Mouse (Mus musculus) gastrocnemius, adult 18-20 months (tissue): ENCODE measurements around the gene Nlrx1. TPM values are rescaled to one million over a fixed set of nuclear protein-coding genes. Genes with fewer than 3 reads are reported as not detected.

Experiments used
- DNase-seq: peaks from one replicate; pipeline ENCODE4 v3.0.0; 2021; ENCODE audit warnings: low spot score
- total RNA-seq, 2 experiments: library from RNA; stranded (reverse); gene quantifications; 2 replicates each; pipeline ENCODE4 v1.2.3; 2021

Nlrx1 gene
- total RNA-seq, 2 experiments from 2014 or later = 21.7 to 21.8 TPM

DNA sequence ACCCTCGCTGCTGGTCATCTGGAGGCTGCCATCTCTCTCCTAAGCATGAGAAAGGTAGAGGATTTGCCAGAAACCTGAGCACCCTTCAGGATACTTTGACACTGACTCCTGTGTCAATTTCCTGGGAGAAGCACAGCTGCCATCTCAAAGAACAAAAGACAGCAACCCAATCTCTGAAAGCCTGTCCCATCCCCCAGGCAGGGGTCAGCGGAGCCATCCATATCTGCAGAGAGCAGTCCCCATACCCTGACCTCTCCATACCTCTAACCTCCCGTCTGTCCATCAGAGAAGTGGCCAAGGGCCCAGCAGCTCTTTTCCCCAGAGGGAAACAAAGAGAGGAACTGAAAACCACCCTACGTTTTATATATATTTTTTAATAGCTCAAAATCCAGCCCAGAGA is 31.8 kb downstream of the Nlrx1 start:
- DNase-seq = no peak

DNA sequence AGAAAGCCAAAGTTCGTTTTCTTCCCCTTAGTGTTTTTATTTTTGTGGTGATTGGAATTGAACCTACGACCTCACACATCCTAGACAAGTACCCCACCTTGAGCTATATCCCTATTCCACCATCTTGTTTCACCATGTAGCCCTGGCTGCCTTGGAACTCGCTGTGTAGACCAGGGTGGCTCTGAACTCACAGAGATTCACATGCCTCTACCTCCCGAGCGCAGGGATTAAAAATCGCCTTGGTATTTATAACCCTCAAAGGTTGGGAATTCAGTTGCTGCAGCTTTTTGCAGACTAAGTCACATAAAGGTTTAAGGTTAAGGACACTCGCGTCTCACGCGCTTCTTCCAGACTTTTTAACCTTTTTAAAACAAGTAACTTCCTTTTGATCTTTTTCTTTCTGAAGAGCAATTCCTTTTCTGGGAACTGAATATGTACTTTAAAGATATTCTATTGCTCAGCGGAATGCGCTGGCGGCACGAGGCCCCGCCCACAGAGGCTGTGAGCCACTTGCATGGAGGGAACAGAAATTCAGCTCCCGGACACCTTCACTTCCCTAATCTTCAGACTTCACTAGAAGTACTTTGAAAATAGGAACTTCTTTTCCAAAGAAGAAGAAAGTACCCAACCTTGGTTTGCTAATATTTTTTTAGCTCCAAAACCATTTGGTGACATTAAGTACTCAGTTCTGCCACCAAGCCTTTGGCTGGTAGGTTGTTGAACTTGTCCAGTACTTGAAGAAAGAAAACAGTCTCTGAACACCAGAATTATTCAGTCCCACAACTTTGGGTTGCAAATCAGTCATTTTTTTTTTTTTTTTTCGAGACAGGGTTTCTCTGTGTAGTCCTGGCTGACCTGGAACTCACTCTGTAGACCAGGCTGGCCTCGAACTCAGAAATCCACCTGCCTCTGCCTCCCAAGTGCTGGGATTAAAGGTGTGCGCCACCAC is 33.6 kb downstream of the Nlrx1 start:
- peak; percentile 44 for DNase-seq

DNA sequence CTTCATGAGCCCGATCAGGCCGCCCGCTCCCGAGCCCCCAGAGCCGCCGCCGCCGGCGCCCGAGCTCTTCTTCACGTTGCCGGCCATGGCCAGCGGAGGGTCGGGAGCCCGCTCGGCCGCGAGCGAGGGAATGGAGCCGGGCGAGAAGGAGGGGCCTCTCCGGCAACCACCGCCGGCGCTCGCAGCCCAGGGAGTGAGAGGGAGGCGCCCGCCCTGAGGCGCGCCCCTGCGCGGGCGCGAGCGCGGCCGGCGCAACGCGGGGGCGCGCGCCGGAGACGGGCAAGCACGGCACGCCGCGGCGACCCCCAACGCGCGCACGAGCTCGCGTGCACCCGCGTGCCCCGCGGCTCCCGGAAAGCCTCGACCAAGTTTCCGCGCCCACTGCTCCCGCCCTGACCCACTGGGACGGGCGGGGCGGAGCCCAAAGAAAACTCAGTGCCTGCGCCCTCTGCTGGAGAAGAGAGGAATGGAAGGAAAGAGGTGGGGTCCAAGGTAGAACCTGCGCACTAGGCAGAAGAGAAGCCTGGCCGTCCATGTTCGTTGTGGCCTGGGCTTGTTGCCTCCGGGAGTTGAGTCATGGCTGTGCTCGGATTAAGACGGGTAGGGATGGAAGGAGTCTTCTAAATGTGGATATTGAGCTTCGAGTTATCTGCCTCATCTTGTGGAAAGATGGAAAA is 34.5 kb downstream of the Nlrx1 start, which contains the start of gene Cbl:
TSS of gene Cbl (minus strand) at position 248 of the 677 bp plus-strand sequence.
- peak; percentile 99 for DNase-seq

DNA sequence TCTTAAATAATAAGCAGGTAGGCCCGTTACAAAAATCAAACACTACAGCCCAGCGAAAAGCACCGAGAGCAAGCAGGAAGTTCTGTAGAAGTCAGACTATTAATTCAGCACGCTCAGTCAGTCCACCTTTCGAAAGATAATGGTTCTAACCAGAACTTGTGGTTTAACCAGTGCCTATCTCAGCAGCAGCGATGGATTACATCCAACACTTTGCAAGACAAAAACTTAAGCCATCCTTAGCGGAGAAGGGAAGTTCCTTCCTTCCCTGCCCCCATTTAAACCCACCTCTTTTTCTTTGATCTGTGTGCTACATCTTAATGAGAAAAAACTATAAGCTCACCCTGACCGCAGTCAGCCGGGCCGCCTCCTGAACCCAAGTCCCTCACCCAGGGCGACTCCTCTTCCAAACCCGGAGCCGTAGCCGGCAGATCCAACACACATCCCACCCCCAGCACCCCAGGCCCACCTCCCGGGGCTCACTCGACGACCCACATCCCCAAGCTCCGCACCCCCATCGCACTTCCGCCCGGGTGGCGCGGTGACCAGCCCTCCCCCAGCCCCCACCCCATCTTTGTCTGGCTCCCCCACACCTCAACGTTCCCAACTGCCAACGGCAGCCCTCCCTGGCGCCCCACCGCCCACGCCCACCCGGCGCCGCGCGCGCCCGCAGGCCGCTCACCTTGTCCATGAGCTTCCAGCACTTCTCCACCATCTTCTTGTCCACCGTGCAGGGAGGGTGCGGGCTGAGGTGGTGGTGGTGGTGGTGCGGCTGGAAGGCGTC is 35.2 kb downstream of the Nlrx1 start:
- DNase-seq = no peak

DNA sequence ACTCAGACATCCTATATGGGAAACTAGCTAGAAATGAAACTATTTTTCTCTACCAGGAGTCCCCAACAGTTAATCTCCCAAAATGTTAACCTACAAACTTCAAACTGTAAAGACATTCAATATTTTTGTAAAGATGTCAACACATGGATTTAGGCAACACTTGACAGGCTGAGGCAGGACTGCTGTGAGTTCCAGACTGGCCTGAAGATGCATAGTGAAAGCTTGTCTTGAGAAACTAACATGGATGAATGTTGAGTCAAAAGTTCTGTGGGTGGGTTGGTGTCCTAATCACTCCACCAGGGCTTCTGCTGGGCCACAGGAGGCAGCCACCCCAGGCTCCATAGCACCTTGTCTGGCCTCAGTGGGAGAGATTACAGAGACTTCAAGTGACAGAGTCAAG is 36.8 kb downstream of the Nlrx1 start:
- DNase-seq = no peak

DNA sequence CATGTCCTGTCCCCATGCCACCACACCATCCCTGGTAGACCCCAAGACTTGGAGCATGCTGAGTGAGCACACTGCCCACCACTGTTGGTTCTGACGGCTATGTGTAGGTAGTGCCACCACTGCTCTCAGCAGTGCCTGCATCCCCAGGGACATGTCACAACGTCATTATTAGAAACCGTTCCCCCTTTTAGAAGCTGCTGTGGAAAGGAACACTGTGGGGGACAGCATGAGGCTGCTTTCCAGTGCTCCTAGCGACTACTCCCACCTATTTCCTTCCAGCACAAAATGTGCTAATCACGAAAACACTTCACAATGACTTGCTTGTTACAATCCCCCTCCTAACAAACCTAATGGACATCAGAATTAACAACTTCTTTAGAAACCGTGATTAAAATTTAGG is 42.4 kb downstream of the Nlrx1 start:
- no peak for DNase-seq

DNA sequence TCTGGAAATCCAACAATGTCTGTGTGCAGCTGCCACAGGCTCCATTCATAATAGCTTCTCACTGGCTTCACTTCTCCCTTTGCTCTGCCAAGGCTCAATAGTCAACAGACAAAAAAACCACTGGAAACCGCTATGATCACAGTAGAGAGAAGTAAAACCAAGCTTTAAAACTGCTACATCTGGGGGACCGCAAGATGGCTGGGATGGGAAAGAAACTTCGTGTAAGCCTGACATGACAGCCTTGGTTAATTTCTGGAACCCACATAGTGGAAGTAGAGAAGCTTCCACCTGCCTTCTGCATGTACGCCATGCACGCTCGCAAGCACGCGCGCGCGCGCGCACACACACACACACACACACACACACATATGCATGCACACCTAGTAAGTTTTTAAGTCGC is 54.9 kb downstream of the Nlrx1 start:
- DNase-seq = no peak

DNA sequence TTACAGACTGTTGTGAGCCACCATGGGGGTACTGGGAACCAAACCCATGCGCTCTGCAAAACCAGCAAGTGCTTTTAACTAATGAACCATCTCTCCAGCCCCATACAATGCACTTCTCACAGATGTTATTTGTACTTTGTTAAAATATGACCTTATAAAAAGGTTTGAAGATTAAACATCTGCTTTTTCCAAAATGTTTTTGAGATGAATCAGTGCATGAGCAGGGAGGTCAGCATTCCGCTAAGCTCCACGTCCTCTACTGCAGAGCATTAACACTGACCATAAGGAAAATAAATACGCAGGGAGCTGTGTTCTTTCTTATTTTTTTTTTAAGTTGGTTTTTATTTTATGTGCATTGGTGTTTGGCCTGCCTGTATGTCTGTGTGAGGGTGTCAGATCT is 56.0 kb downstream of the Nlrx1 start:
- DNase-seq = no peak

DNA sequence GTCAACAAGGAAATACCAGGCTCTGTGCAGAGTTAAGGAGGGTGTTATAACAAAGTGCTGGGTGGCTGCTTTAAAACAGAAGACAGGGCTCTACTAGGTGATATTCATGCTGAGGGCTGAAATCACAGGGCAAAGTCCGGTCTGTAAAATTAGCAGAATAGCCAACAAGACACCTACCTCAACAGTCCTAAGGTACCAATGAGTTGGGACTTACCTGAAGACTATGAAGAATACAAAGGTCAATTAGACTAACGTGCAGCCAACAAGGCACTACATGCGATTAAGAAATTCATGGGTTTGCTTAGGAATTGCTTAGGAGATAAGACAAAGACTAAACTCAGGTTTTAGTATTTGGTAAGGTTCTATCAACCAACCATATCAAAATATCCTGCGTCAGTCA is 59.0 kb downstream of the Nlrx1 start:
- no peak for DNase-seq

DNA sequence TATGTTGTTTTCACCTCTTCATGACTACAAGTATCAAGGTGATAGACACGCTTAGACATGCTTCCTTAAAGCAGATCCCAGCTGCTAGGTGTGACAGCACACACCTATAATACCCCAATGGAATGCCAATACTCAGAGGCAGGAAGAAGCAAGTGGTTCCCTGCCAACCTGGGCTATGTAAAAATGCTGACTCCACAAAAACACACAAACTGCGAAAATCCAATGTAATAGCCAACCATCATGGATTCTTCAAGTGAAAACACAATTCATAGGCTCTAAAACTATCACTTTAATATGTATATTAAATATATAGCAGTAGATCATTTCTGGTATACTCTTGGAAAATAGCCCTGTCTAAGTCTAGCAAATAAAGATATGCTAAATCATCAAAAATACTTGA is 60.6 kb downstream of the Nlrx1 start:
- DNase-seq = no peak

Other genes starting within 250 kb of the Nlrx1 start
- gene Thy1, start 225.2 kb downstream of the Nlrx1 start, total RNA-seq = 10 to 100 TPM in 1 of 2 experiments, 1 to 10 TPM in 1; 7.9 to 10.5 TPM
- 100 to 1,000 TPM; 125 to 221 TPM for gene Usp2, start 201.6 kb downstream of the Nlrx1 start, total RNA-seq
- gene Mfrp, start 166.9 kb downstream of the Nlrx1 start, total RNA-seq = not detected
- gene C1qtnf5, start 161.4 kb downstream of the Nlrx1 start, total RNA-seq = 1 to 10 TPM; 3.9 to 5.4 TPM
- 1 to 10 TPM in 1 of 2 experiments, under 1 TPM in 1; 0.43 to 1.9 TPM for gene Gm49380, start 155.1 kb downstream of the Nlrx1 start, total RNA-seq
- gene Rnf26, start 155.1 kb downstream of the Nlrx1 start, total RNA-seq = 1 to 10 TPM; 1.5 to 3.0 TPM
- 10 to 100 TPM; 19.8 to 32.9 TPM for gene Mcam, start 134.1 kb downstream of the Nlrx1 start, total RNA-seq
- gene Cbl, start 34.5 kb downstream of the Nlrx1 start, total RNA-seq = 1 to 10 TPM; 7.1 to 7.5 TPM
- not detected for gene Ccdc153, start 27.9 kb downstream of the Nlrx1 start, total RNA-seq
- gene Pdzd3, start 17.1 kb downstream of the Nlrx1 start, total RNA-seq = 1 to 10 TPM; 1.1 to 1.4 TPM
- under 1 TPM; 0.32 to 0.59 TPM for gene Abcg4, start 20.0 kb upstream of the Nlrx1 start, total RNA-seq
- 1 to 10 TPM; 5.2 TPM for gene Hinfp, start 37.1 kb upstream of the Nlrx1 start, total RNA-seq
- gene C2cd2l, start 51.7 kb upstream of the Nlrx1 start, total RNA-seq = 10 to 100 TPM; 14.1 to 14.8 TPM
- 10 to 100 TPM; 13.2 to 13.4 TPM for gene Dpagt1, start 57.4 kb upstream of the Nlrx1 start, total RNA-seq
- 10 to 100 TPM in 1 of 2 experiments, 1 to 10 TPM in 1; 7.8 to 10.4 TPM for gene H2afx, start 66.1 kb upstream of the Nlrx1 start, total RNA-seq
- 10 to 100 TPM; 20.8 to 24.7 TPM for gene Hmbs, start 75.6 kb upstream of the Nlrx1 start, total RNA-seq
- gene Vps11, start 93.1 kb upstream of the Nlrx1 start, total RNA-seq = 10 to 100 TPM; 17.7 to 17.8 TPM
- 10 to 100 TPM; 23.0 to 25.0 TPM for gene Hyou1, start 110.9 kb upstream of the Nlrx1 start, total RNA-seq
- 100 to 1,000 TPM in 1 of 2 experiments, 10 to 100 TPM in 1; 86.0 to 147 TPM for gene Slc37a4, start 128.3 kb upstream of the Nlrx1 start, total RNA-seq
- 100 to 1,000 TPM; 772 to 880 TPM for gene Rps25, start 138.5 kb upstream of the Nlrx1 start, total RNA-seq
- 10 to 100 TPM; 16.9 to 20.4 TPM for gene Trappc4, start 139.0 kb upstream of the Nlrx1 start, total RNA-seq
- 1 to 10 TPM; 3.5 to 4.1 TPM for gene Ccdc84, start 150.0 kb upstream of the Nlrx1 start, total RNA-seq
- not detected for gene Foxr1, start 172.5 kb upstream of the Nlrx1 start, total RNA-seq
- gene Upk2, start 186.4 kb upstream of the Nlrx1 start, total RNA-seq = under 1 TPM; 0.43 to 0.83 TPM
- 10 to 100 TPM; 36.0 to 36.6 TPM for gene Bcl9l, start 214.2 kb upstream of the Nlrx1 start, total RNA-seq